Mouse (Mus musculus) kidney, embryonic 14.5 days (tissue): ENCODE data around the gene Gli2. TPM values are rescaled to one million over a fixed set of nuclear protein-coding genes. Genes with fewer than 3 reads are reported as not detected.

Experiments used
- ATAC-seq: fragments of 200-750 bp; cut with Nextera tagmentation; 2 replicates; pipeline ENCODE4 v1.8.0; 2017; ENCODE audit warnings: moderate number of reproducible peaks, mild to moderate bottlenecking, moderate TSS enrichment, moderate library complexity; ENCODE audit not compliant: low FRiP score, low TSS enrichment
- H3K27ac ChIP-seq: fragments of 300-500 bp; sonication (generic); 2 replicates; pipeline ENCODE4 v1.5.1; 2014; ENCODE audit warnings: low read depth, mild to moderate bottlenecking, low read length, moderate library complexity, mixed read lengths
- H3K27me3 ChIP-seq: fragments of 300-500 bp; sonication (generic); 2 replicates; pipeline ENCODE4 v1.6.1; 2014; ENCODE audit warnings: mild to moderate bottlenecking, low read length; ENCODE audit not compliant: control insufficient read depth, insufficient read depth
- H3K36me3 ChIP-seq: fragments of 300-500 bp; sonication (generic); 2 replicates; pipeline ENCODE4 v1.6.1; 2014; ENCODE audit warnings: low read length, mixed read lengths; ENCODE audit not compliant: control insufficient read depth, insufficient read depth
- H3K4me1 ChIP-seq: fragments of 300-500 bp; sonication (generic); 2 replicates; pipeline ENCODE4 v1.6.1; 2014; ENCODE audit warnings: low read length, mixed read lengths; ENCODE audit not compliant: control insufficient read depth, insufficient read depth
- H3K4me2 ChIP-seq: fragments of 300-500 bp; sonication (generic); replicated peaks from 2 replicates; pipeline ENCODE4 v1.6.1; 2014; ENCODE audit warnings: low read depth, mild to moderate bottlenecking, low read length
- H3K4me3 ChIP-seq: fragments of 300-500 bp; sonication (generic); 2 replicates; pipeline ENCODE4 v1.5.1; 2014; ENCODE audit warnings: mild to moderate bottlenecking, low read length
- H3K9ac ChIP-seq: fragments of 300-500 bp; sonication (generic); 2 replicates; pipeline ENCODE4 v1.6.1; 2014; ENCODE audit warnings: low read depth, mild to moderate bottlenecking, low read length, moderate library complexity
- H3K9me3 ChIP-seq: fragments of 300-500 bp; sonication (generic); 2 replicates; pipeline ENCODE4 v1.6.1; 2016; ENCODE audit warnings: low read length; ENCODE audit not compliant: control insufficient read depth
- WGBS: fragments of 180-500 bp; shearing (Covaris S2); extraction: QIAGEN DNeasy Blood & Tissue Kit; methylation state at CpG from one replicate; pipeline ENCODE4 v1.1.7; 2014; 5-methylcytosine and 5-hydroxymethylcytosine counted together
- polyA plus RNA-seq: library from polyadenylated mRNA; unstranded; fragments of >200 nt; fragmentation: Nextera tagmentation; extraction: Ambion mirVana; gene quantifications from 2 replicates; pipeline ENCODE4 v1.2.1, GENCODE M21; 2014

Gli2 gene
- polyA plus RNA-seq, 1 experiment from 2014 or later = 10.3 TPM

- peaks cover 14% of the 10 kb centered on the region for H3K4me1 ChIP-seq
- no peak overlapping the region; the same call in 1 of the 2 replicates for H3K27ac ChIP-seq
These were observed 31.1 kb downstream of the Gli2 start for GRCm38 (mm10) chr1:119022311-119022710.

GRCm38 (mm10) chr1:119020092-119020491 lies 33.3 kb downstream of the Gli2 start:
- no peak overlapping the region for H3K27ac ChIP-seq
- no peaks in the 10 kb centered on the region; the same call in 1 of the 2 replicates for H3K36me3 ChIP-seq
- no peak overlapping the region for H3K4me2 ChIP-seq
- WGBS = 85% methylated on average over 2 of the region's 2 CpGs
- H3K27me3 ChIP-seq = no peaks in the 10 kb centered on the region
- no peaks in the 10 kb centered on the region; the same call in 1 of the 2 replicates for H3K4me1 ChIP-seq
- no peaks in the 10 kb centered on the region for H3K9me3 ChIP-seq
- no peak overlapping the region for H3K9ac ChIP-seq
- no peak overlapping the region for H3K4me3 ChIP-seq
- ATAC-seq = no peak

More at GRCm38 (mm10) chr1:119022311-119022710, 31.1 kb downstream of the Gli2 start:
- H3K4me3 ChIP-seq = no peak overlapping the region
- H3K27me3 ChIP-seq = no peaks in the 10 kb centered on the region
- H3K36me3 ChIP-seq = no peaks in the 10 kb centered on the region
- no peaks in the 10 kb centered on the region for H3K9me3 ChIP-seq
- H3K9ac ChIP-seq = no peak overlapping the region
- 34% methylated on average over 1 of the region's 1 CpGs for WGBS
- no peak overlapping the region for H3K4me2 ChIP-seq
- ATAC-seq = no peak

DNA sequence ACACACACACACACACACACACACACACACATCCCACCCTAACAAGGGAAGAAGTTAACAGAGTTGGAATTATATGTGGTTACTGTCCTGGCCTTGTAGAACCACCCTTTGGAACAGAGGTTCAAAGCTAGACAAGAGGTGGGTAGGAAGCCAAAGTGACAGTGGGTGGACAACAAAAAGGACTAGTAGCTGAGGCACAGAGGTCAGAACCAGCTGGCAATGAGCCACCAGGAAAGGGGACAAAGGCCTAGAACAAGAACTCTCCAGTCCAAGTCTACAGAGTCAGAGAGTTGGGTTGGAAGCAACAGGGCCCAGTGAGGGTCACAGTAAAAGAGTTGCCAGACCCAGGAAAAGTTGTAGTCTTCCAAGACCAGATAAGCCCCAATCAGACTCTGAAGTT lies 34.4 kb downstream of the Gli2 start:
- H3K4me1 ChIP-seq = no peaks in the 10 kb centered on the region; the same call in 1 of the 2 replicates
- H3K9ac ChIP-seq = no peak overlapping the region
- no peak overlapping the region for H3K4me2 ChIP-seq
- no peak overlapping the region for H3K27ac ChIP-seq
- no peaks in the 10 kb centered on the region for H3K9me3 ChIP-seq
- no peak overlapping the region for H3K4me3 ChIP-seq
- H3K27me3 ChIP-seq = no peaks in the 10 kb centered on the region
- H3K36me3 ChIP-seq = no peaks in the 10 kb centered on the region; the same call in 1 of the 2 replicates
- no peak for ATAC-seq

DNA sequence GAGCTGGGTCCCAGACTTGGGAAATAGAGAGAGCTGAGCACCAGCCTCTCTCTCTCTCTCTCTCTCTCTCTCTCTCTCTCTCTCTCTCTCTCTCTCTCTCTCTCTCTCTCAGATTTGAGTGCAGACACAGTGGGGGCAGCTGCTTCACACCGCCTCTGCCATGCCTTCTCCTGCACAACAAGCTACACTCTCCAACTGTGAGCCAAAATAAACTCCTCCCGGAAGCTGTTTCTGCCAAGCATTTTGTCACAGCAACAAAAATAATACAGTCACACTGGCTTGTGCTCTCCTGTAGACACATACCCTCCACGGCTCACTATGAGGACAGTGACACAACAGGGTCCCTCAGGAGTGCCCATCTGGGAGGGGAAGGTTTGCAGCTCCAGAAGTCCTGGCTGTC lies 36.6 kb downstream of the Gli2 start:
- Histone ChIP-seq H3K27me3 (no peaks in the 10 kb centered on the region), H3K27ac (no peak overlapping the region), H3K4me3 (no peak overlapping the region), H3K36me3 (no peaks in the 10 kb centered on the region; the same call in 1 of the 2 replicates), H3K9me3 (no peaks in the 10 kb centered on the region), H3K4me1 (no peaks in the 10 kb centered on the region), H3K9ac (no peak overlapping the region), H3K4me2 (no peak overlapping the region)
- ATAC-seq = no peak
- 67% methylated on average over 3 of the region's 3 CpGs for WGBS

DNA sequence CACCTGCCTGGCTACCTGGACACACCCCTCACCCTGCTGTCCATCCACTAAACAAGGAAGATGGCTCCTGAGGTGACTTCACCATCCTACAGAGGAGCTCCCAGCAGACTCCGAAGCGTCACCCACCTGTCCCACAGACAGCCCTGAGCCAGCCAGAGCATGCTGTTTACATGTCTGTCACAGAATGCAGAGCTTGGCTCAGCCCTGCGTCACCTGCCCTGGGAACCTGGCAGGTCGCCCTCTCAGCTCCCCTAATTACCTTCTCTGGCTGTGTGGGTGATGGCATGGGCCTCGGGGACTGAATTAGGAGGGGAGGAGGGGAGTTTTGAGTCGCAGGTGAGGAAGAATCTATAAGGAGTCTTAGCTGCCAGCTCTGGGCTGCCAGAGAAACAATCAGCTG lies 38.3 kb downstream of the Gli2 start:
- no peak overlapping the region for H3K4me2 ChIP-seq
- no peak overlapping the region for H3K9ac ChIP-seq
- no peaks in the 10 kb centered on the region for H3K27me3 ChIP-seq
- no peak overlapping the region for H3K4me3 ChIP-seq
- WGBS = 76% methylated on average over 6 of the region's 6 CpGs
- no peaks in the 10 kb centered on the region; the same call in 1 of the 2 replicates for H3K36me3 ChIP-seq
- ATAC-seq = no peak
- H3K9me3 ChIP-seq = no peaks in the 10 kb centered on the region
- no peak overlapping the region for H3K27ac ChIP-seq
- no peaks in the 10 kb centered on the region for H3K4me1 ChIP-seq

DNA sequence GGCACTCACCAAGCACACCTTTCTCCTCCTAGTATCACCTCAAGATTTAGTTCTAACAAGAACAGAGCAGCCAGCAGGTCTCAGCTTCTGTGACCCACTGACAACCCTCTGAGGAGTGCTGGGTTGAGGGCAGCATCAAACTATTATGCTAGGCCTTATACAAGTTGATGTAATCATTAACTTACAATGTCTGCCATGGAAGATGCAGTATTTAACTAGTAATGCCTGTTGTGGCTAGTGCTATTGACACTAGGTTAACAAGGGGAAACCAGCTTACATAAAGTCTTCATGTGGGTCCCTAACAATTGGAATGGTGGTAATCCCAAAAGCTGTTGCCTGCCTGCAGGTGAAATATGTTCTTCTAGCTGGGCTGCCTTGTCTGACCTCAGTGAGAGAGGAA lies 44.5 kb downstream of the Gli2 start:
- H3K27ac ChIP-seq = no peak overlapping the region
- H3K36me3 ChIP-seq = no peaks in the 10 kb centered on the region
- no peak overlapping the region for H3K9ac ChIP-seq
- no peak overlapping the region for H3K4me3 ChIP-seq
- H3K4me2 ChIP-seq = no peak overlapping the region
- no peaks in the 10 kb centered on the region for H3K9me3 ChIP-seq
- H3K4me1 ChIP-seq = no peaks in the 10 kb centered on the region
- no peak for ATAC-seq
- H3K27me3 ChIP-seq = no peaks in the 10 kb centered on the region

- ATAC-seq = no peak
- Histone ChIP-seq H3K27ac (no peak overlapping the region), H3K9me3 (no peaks in the 10 kb centered on the region), H3K27me3 (no peaks in the 10 kb centered on the region), H3K4me3 (no peak overlapping the region), H3K4me2 (no peak overlapping the region), H3K36me3 (no peaks in the 10 kb centered on the region), H3K4me1 (peaks cover 3% of the 10 kb centered on the region; the same call in 1 of the 2 replicates), H3K9ac (no peak overlapping the region)
- WGBS = 36% methylated on average over 1 of the region's 1 CpGs
These were observed 49.5 kb downstream of the Gli2 start for GRCm38 (mm10) chr1:119003852-119004398.

DNA sequence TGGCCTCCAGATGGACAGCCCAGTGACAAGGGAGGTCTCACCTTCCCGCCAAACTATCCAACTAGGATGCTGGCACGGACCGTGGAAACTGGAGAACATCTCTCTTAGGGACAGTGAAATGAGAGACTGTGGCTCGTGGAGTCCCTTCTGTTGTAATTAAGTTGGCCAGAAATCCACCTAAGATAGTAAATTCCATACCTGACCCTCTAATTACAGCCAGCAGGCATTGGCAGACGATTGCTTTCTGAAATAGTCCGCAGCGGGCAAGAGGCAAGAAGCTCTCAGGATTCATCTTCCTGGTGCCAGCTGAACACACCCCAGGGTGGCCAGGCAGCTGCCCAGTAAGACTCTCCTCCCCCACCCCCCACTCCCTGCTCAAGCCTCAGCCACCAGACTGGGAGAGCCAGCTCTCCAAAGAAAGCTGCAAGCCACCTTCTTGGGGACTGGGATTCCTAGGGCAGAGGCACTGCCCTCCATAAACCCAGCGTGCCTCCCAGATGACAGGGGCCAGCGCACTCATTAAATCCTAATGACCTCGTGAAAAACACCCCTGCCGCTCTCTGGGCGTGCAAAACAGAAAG lies 51.9 kb downstream of the Gli2 start:
- Histone ChIP-seq H3K4me3 (no peak overlapping the region), H3K27me3 (0 out of 2 replicates have a peak, but pooled peaks cover 3% of the 10 kb centered on the region), H3K4me2 (no peak overlapping the region), H3K36me3 (no peaks in the 10 kb centered on the region), H3K4me1 (peaks cover 3% of the 10 kb centered on the region; the same call in 1 of the 2 replicates), H3K9me3 (no peaks in the 10 kb centered on the region), H3K27ac (no peak overlapping the region), H3K9ac (no peak overlapping the region)
- 29% methylated on average over 12 of the region's 12 CpGs for whole genome bisulfite sequencing
- ATAC-seq = peak; percentile 33; the same call in 1 of the 2 replicates

GRCm38 (mm10) chr1:118994482-118995105 lies 58.8 kb downstream of the Gli2 start:
- Histone ChIP-seq H3K4me3 (no peak overlapping the region), H3K9ac (no peak overlapping the region), H3K4me2 (no peak overlapping the region), H3K27me3 (0 out of 2 replicates have a peak, but pooled peaks cover 6% of the 10 kb centered on the region), H3K36me3 (no peaks in the 10 kb centered on the region), H3K9me3 (no peaks in the 10 kb centered on the region), H3K4me1 (no peaks in the 10 kb centered on the region), H3K27ac (no peak overlapping the region)
- 55% methylated on average over 8 of the region's 8 CpGs for WGBS
- peak; percentile 61 for ATAC-seq
